Mouse (Mus musculus) E14TG2a.4 (cell line): Measurements from ENCODE around the gene Gipc2.

Experiments used
- CTCF ChIP-seq: conservative IDR thresholded peaks from 2 replicates; pipeline ENCODE4 v1.5.1; 2014; ENCODE audit warnings: low read length
- NANOG ChIP-seq: IDR thresholded peaks from 2 replicates; pipeline ENCODE4 v1.6.1; 2014; ENCODE audit warnings: borderline replicate concordance, low read length, mixed read lengths

GRCm38 (mm10) chr3:152171236-152171635 lies 5.2 kb upstream of the Gipc2 start:
- TF ChIP-seq CTCF (no peak), NANOG (no peak)
